Mouse (Mus musculus): ENCODE measurements around the gene Gadd45b. TPM values are rescaled to one million over a fixed set of nuclear protein-coding genes. Genes with fewer than 3 reads are reported as not detected.

Gene Gadd45b
- total RNA-seq, 1 experiment from 2014 or later = 7.5 TPM

DNA sequence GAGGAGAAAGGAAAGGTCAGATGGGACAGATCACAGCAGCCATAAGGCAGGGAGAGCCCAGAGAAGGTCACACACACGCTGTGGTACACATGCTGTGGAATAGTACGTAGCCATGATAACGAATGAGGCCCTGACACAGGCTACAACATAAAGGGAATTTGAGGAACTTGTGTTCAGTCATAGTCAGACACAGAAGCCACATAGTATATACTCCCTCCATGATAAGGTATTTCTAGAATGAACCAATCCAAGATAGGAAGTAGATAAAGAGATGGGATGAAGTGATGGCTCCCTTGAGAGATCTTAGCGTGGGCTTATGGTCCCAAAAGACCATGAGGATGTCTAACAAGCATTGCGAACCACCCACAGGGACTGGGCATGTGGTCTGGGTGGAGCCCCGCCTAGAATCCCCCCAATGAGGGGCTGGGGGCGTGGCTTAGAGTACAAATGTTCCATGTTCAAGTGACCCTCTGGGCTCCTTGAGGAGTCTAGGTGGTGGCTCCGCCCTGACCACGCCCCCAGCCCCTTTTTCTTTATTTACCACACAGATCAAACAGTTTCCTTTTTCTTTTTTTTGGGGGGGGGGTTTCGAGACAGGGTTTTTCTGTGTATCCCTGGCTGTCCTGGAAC, 22.0 kb downstream of the Gadd45b start:
- ATAC-seq (replicated peaks; ENCODE audit: low read depth, poor library complexity, severe bottlenecking) = no peak

DNA sequence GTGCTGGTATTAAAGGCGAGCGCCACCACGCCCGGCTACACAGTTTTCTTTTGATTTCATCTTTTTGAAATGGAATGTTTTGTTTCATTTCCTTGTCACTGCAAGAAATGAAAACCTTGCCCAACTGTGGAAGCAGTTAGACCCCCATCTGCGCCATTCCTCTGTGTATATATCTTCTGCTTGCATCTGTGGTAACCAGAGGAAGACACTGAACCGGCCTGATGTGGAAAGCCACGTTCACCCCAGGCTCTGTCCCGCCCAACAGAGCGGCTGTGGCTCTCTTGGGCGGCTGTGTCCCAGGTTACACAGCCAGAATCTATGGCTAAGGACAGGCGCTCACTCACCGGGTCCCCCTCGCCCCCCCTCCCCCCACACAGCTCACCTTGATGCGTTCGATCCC, 22.6 kb downstream of the Gadd45b start:
- ATAC-seq (replicated peaks; ENCODE audit: low read depth, poor library complexity, severe bottlenecking) = peak; percentile 40; the same call in 1 of the 2 replicates

DNA sequence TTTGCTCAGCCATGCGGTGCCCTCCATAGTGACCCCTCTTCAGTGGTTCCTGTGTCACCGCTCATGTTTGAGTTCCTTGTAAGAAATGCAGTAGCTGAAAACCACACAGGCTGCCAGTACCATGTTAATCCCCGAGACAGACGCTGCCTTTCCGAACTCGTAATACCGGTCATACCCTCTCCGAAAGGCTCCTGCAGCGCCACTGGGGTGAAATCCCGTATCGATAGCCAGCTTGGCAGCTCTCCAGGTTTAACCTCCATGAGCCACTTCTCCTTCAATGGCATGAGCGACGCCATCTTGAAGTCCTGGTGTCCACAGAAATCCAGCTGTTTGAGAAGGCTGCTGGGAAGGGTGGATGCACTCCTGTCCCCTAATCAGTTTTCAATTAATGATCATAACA, 24.5 kb downstream of the Gadd45b start:
- ATAC-seq (replicated peaks; ENCODE audit: low read depth, poor library complexity, severe bottlenecking) = no peak

DNA sequence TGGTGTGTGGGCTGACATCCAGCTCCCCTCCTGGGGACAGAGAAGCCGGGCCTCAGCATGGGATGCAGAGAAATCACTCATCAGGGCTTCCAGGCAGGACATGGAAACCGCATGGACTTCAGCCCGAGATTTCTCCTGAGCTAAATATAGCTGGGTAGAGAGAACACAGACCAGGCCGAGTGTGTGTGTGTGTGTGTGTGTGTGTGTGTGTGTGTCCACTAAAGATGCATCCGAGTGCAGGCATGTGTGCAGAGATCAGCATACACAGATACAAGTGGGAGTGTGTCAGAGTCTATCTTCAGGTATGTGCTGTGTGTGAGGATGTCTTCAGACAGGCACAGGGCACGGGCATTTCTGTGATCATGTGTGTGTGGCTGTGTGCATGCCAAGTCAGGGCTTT, 25.0 kb downstream of the Gadd45b start:
- ATAC-seq (replicated peaks; ENCODE audit: low read depth, poor library complexity, severe bottlenecking) = no peak

DNA sequence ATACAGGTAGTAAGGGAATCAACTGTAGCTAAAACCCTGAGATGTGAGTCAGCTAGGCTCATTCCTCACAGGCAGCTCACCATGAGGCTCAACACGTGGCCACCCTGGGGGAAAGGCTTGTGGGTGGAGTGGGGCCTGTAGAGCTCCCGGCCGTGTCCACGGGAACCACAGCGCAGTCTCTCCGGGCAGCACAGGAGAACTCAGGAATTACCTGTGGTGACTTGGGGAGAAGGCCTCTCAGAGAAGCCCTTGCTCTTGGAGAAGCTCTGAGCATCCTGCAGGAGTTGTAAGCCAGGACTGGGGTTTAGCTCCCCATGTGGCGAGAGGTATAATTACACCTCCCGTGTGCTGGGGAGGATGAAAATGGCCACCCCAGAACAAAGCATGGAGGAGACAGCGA, 25.7 kb downstream of the Gadd45b start:
- peak; percentile 89 for ATAC-seq (replicated peaks; ENCODE audit: low read depth, poor library complexity, severe bottlenecking)

DNA sequence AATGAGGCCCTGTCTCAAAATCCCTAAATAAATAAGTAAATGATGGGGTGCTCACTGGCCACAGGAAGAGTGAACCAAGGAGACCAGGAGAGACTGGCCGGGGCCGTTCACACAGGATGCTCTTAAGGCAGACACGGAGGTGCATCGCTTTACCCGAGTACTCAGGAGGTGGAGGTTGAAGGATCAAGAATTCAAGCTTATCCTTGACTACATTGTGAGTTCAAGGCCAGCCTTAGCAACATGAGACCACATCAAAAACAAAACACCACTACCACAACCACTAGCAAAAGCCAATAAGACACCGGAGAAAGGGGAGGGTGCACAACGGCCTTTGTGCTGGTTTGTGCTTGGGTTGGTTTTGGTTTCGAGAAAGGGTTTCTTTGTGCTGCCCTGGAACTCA, 26.5 kb downstream of the Gadd45b start:
- no peak for ATAC-seq (replicated peaks; ENCODE audit: low read depth, poor library complexity, severe bottlenecking)

DNA sequence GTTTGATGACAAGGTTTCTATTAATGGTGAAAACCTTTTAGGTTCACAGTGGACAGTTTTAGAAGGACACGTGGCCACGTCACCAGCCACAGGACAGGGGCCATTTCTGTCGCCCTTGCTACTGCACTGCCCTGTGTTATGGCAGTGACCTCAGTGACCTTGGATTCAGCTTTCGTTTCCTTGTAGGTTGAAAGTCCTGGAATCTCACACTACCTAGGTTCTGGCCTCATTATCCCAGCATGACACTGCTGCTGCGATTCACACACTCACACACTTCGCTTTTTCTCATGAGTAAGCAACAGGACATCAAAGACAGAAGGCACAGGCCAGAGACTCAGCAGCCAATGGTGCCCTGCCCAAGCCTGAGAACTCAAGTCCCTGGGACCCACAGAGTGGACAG, 27.0 kb downstream of the Gadd45b start:
- ATAC-seq (replicated peaks; ENCODE audit: low read depth, poor library complexity, severe bottlenecking) = no peak

DNA sequence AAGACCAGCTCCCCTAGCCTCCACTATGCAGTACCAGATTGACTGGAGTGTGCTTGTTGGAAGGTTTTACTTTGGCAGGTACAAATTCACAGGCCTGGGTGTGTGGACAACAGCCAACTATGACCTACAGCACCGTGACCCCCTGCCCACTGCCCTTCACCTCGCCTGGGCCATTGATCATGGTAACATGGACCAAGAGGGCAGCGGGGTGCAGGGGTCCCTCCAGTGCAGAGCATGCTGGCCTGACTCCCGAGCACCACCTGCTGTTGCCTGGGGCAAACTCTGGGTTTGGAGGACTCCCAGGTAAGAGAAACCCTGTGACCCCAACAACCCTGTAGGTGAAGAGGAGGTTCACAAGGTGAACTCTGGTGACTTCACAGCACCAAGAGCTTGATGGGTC, 27.9 kb downstream of the Gadd45b start:
- ATAC-seq (replicated peaks; ENCODE audit: low read depth, poor library complexity, severe bottlenecking) = no peak

DNA sequence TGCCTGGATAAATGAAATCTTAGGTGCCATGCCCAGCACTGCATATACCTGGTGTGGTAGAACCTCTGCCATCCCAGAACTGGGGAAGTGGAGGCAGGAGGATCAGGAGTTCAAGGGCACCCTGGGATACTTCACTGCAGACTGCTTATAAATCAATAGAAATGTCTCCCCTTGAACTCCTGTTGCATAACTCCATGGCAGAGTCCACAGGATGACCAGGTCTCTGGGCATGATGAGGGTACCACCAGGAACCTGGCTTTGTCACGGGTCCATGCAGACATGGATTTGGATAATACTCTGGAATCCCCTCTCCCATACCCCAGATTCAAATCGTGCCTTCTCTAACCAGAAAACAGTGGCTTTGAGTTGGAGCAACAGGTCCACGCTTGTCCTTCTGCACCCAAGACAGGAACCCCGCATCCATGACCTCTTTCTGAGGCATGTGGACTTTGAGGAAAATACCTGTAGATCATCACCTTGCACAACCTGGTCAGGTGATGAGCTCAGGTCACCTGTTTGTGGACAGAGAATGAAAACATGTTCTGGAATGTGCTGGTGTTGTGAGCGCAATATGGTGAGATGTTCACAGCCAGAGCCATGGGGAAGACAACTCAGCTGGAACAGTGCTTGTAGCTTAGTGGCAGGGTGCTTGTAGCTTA, 29.2 kb downstream of the Gadd45b start:
- no peak for ATAC-seq (replicated peaks; ENCODE audit: low read depth, poor library complexity, severe bottlenecking)

DNA sequence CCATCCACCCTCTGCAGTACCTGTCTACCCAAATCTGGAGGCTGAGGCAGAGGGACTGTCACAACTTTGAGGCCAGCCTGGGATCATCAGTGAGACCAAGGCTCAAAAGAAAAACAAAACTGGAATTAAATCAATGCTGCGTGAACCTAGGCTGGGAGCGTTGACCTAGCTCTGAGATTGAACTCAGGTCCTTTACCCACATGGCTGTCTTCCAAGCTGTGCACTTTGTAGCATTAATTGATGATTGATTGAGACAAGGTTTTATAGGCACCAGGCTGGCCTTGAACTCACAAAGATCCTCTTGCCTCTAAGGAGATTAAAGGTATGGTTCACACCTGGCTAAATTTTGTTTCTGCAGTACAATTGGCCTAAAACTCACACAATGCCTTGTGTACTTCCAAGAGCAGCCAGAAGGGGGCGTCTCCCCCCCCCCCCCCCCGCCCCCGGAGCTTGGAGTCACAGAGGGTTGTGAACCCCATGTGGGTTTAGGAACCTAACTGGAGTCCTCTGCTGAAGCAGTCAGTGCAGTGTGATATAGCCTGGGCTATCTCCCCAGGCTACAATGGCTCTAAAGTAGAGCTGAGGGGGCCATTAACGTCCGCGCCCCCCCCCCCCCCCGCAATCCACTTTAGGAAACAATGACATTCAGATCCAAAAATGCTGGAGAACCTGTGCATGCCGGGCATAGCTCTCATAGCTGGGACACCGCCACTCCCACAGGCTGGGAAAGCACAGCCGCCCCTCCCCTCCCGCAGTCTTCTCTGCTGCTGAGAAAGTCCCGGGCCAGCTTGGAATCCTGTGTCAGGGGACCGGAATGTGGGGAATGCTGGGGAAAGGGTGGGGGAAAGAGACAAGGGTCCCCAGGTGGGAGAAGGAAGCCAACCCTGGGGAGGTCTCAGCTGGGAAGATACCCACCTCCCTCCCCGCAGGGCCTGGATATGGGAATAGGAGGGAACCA, 31.0 kb downstream of the Gadd45b start:
- ATAC-seq (replicated peaks; ENCODE audit: low read depth, poor library complexity, severe bottlenecking) = no peak

DNA sequence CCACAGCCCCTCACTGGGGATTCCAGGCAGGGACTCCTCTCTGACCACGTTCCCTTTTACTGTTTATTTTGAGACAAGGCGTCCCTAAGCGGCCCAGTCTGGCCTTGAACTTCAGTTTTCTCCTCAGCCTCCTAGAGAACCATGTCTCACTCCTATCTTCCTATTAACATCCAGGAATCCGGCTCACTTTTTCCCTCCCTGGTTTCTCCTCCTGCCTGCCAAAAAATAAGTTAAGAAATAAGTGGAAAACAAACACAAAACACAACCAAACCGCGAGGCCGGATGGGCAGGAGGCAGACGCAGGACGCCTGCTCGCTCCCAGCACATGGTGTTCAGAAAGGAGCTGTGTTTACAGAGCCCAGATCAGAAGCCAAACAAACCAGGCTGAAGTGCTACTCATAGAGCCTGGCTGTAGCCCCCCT, 32.2 kb downstream of the Gadd45b start:
- ATAC-seq (replicated peaks; ENCODE audit: low read depth, poor library complexity, severe bottlenecking) = no peak

DNA sequence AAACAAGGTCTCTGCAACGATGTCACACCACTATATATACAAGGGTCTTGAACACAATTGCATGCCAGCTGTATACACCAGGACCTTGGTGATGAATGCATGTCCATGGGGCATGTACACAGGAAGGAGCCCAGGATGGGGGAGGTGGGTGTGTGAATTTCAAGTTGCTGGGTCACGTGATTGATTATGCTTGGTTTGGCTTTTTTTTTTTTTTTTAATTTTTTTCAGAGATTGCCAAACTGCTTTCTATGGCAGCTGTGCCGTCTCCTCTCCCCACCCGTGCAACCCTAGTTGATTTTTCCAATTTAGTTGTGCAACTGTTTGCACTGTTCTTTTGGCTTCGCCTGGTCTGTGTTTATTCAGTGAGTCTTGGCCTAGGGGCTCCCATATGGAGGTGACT, 32.7 kb downstream of the Gadd45b start:
- ATAC-seq (replicated peaks; ENCODE audit: low read depth, poor library complexity, severe bottlenecking) = no peak

DNA sequence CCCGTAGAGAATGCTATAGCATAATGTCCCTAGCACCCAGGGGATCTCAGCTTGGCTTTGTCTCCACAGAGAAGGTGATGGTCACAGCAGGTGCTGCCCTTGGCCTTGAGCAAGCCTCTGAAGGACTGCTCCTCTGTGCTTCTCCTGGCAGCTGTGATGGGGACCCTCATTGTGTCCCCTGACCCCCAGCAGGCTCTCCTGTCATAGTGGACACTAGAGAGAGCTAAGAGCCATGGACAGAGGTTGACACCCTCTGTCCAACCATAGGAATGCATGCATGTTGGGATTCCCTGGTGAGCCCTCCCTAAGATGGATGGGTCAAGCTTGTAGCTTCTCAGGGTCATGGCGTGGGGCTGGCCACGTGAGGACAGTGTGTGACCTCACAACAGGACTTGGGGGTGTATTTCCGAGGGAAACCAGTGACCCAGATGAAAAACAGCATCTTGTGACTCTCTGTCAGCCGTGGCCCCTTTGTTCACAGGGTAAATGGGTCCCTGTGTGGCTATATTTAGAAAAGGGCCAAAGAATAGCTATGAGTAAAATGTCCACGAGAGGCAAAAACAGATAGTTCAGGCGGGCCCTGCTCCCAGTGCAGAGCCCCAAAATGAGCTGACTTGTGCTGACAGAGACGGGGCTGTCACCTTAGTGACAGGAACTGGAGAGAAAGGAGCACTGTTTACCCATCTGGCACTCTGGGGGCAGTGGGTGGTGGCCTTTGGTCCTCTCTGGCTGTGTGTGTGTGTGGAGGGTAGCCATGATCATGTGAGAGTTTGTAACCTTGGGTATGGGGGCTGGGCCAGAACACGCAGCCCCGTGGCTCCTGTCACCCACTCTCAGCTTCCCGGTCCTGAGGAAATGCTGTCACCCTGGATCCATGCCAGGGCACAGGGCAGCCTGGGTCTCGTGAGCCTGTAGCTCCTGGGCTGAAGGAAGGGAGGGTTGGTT, 33.4 kb downstream of the Gadd45b start:
- ATAC-seq (replicated peaks; ENCODE audit: low read depth, poor library complexity, severe bottlenecking) = peak; percentile 19; the same call in 1 of the 2 replicates

DNA sequence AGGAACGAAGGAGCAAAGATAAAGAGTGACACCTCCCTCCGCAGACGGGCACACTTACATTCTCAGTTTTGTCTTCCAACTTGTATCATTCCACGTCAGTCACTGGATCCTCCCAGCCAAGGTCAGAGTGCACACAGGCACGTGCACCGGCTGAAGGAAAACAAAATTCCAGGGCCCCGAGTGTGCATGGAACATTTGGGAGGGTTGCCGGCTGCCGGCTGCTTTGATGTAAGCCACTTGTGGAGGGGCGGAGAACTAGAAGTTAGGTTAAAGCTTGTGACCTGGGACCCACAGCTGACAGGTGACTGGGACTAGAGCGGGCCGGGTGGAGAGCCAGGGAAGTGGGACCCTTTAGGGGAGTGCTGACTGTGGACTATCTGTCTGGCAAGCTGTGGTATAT, 36.4 kb downstream of the Gadd45b start:
- ATAC-seq (replicated peaks; ENCODE audit: low read depth, poor library complexity, severe bottlenecking) = no peak

DNA sequence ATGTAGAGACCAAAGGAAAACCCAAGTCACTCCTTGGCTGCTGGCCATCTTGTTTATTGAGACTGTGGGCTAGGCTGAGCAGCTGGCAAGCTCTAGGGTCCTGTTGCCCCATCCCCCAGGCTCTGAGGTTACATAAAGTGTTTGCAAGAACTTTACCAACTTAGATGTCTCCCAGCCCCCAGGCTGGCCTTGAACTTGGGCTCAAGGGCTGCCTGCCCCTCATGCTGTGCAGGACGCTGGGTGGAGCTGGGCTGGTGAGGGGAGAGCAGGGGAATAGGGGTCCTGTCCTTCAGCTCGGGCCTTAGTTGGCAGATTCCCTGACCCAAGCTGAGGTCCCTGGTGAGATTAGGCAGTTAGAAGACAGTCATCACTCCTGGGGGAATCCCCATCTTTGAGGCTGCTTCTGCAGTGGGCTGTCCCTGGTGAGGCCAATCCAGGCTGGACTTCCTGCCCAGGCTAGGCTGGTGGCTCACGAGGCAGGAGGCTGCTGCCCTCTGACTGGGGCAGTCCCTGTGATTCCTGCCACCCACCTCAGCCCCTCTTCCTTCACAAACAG, 37.3 kb downstream of the Gadd45b start:
- ATAC-seq (replicated peaks; ENCODE audit: low read depth, poor library complexity, severe bottlenecking) = 0 out of 2 replicates have a peak, but pooled peaks have one; percentile 31

DNA sequence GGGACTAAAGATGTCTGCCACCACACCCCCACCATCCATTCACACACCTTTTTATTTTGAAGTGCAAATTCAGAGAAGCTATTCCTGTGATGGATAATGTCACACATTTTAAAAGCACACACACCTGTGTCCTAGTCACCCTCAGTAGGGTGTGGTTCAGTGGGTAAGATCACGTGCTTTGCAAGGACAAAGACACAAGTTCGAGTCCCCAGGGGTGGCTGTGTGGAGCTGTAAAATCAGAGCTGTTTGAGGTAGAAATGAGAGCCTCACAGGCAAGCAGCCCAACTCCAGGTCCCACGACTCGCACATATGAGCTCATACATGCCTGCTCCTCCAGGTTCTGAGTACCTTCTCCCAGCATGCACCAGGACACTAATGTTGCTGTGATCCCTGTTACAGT, 38.2 kb downstream of the Gadd45b start:
- no peak for ATAC-seq (replicated peaks; ENCODE audit: low read depth, poor library complexity, severe bottlenecking)

DNA sequence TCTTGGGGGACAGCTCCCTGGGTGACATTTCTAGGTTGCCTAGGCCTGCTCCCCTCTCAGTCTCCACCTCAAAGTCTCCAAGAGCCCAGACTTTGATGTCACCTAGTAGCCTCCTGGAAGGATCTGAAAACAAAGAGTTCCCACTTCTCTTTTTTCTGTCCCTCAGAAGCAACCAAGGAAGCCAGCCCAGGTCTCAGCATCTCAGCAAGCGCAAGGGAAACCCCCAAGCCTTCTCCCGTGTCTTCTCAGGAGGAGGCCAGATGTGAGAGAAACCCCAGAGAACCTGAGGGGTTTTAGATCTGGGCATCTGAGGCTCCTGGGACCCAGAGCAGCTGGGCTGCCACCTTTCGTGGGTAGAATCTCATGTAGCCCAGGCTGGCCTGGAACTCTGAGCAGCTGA, 39.4 kb downstream of the Gadd45b start:
- ATAC-seq (replicated peaks; ENCODE audit: low read depth, poor library complexity, severe bottlenecking) = 0 out of 2 replicates have a peak, but pooled peaks have one; percentile 10

DNA sequence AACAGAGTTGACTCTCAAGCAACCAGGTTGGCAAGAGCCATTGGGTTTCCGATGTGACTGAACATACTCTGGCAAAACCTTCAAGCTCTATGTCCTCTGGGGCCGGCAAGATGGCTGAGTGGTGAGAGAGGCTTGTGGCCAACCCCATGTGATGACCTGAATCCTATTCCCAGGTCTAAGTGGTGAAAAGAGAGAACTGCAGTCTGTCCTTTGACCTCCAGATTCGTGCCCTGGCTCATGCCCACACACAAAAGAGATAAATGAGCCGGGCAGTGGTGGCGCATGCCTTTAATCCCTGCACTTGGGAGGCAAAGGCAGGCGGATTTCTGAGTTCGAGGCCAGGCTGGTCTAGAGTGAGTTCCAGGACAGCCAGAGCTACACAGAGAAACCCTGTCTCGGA, 40.3 kb downstream of the Gadd45b start:
- ATAC-seq (replicated peaks; ENCODE audit: low read depth, poor library complexity, severe bottlenecking) = no peak

DNA sequence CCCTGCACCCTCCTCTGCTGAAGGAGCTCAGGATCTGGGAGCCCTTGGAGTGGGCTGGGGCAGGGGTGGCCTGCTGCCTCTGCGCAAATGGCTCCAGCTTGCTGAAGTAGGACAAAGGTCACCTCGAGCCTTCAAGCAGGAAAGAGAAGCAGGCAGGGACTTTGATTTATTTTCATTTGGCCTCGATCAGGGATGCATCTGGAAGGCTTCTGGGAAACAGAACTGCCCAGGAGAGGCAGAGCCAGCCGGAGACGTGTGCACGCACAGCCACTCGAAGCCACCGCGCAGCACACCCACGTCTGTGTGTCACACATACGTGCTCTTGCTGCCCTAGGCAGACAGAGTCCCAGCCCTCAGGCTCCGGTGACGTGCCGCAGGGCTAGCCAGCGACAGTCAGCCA, 41.7 kb downstream of the Gadd45b start:
- no peak for ATAC-seq (replicated peaks; ENCODE audit: low read depth, poor library complexity, severe bottlenecking)
